Mouse (Mus musculus) stomach, embryonic 15.5 days (tissue): Measurements from ENCODE around the gene Rpl27a. TPM values are rescaled to one million over a fixed set of nuclear protein-coding genes. Genes with fewer than 3 reads are reported as not detected.

Source experiments
- ATAC-seq: fragments of 200-750 bp; cut with Nextera tagmentation; 2 replicates; pipeline ENCODE4 v1.8.0; 2017; ENCODE audit warnings: low read depth, moderate number of reproducible peaks, moderate TSS enrichment; ENCODE audit not compliant: insufficient read depth, low FRiP score
- H3K27ac ChIP-seq: fragments of 300-500 bp; sonication (generic); 2 replicates; pipeline ENCODE4 v1.5.1; 2015; ENCODE audit warnings: mild to moderate bottlenecking, inconsistent platforms
- H3K27me3 ChIP-seq: fragments of 300-500 bp; sonication (generic); replicated peaks from 2 replicates; pipeline ENCODE4 v1.6.1; 2015; ENCODE audit warnings: inconsistent platforms
- H3K36me3 ChIP-seq: fragments of 300-500 bp; sonication (generic); 2 replicates; pipeline ENCODE4 v1.6.1; 2015; ENCODE audit warnings: inconsistent platforms
- H3K4me1 ChIP-seq: fragments of 300-500 bp; sonication (generic); 2 replicates; pipeline ENCODE4 v1.6.1; 2015; ENCODE audit warnings: inconsistent platforms
- H3K4me2 ChIP-seq: fragments of 300-500 bp; sonication (generic); 2 replicates; pipeline ENCODE4 v1.6.1; 2015; ENCODE audit warnings: mild to moderate bottlenecking, inconsistent platforms
- H3K4me3 ChIP-seq: fragments of 300-500 bp; sonication (generic); replicated peaks from 2 replicates; pipeline ENCODE4 v1.5.1; 2015; ENCODE audit warnings: inconsistent platforms
- H3K9ac ChIP-seq: fragments of 300-500 bp; sonication (generic); 2 replicates; pipeline ENCODE4 v1.6.1; 2015; ENCODE audit warnings: inconsistent platforms
- H3K9me3 ChIP-seq: fragments of 300-500 bp; sonication (generic); 2 replicates; pipeline ENCODE4 v1.6.1; 2016; ENCODE audit warnings: inconsistent platforms
- WGBS: fragments of 180-500 bp; shearing (Covaris S2); methylation state at CpG from one replicate; pipeline ENCODE4 v1.1.7; 2015; 5-methylcytosine and 5-hydroxymethylcytosine counted together
- polyA plus RNA-seq: library from polyadenylated mRNA; unstranded; fragments of >200 nt; fragmentation: Nextera tagmentation; extraction: Ambion mirVana; gene quantifications from 2 replicates; pipeline ENCODE4 v1.2.1, GENCODE M21; 2015

Gene Rpl27a
- polyA plus RNA-seq, 1 experiment from 2014 or later: 130 TPM

- no peak for ATAC-seq
- Histone ChIP-seq H3K9ac (no peak overlapping the region), H3K9me3 (no peaks in the 10 kb centered on the region), H3K4me3 (no peak overlapping the region), H3K27me3 (no peaks in the 10 kb centered on the region), H3K4me2 (no peak overlapping the region), H3K27ac (no peak overlapping the region), H3K4me1 (no peaks in the 10 kb centered on the region), H3K36me3 (no peaks in the 10 kb centered on the region)
- 53% methylated on average over 2 of the region's 2 CpGs for WGBS
Observed at GRCm38 (mm10) chr7:109510799-109511198, 8.1 kb upstream of the Rpl27a start.

GRCm38 (mm10) chr7:109511838-109512237 is 7.1 kb upstream of the Rpl27a start:
- H3K4me3 ChIP-seq: no peak overlapping the region
- H3K4me2 ChIP-seq: no peak overlapping the region
- no peaks in the 10 kb centered on the region for H3K36me3 ChIP-seq
- no peak for ATAC-seq
- WGBS: 88% methylated on average over 3 of the region's 3 CpGs
- no peak overlapping the region for H3K9ac ChIP-seq
- no peak overlapping the region for H3K27ac ChIP-seq
- no peaks in the 10 kb centered on the region for H3K27me3 ChIP-seq
- no peaks in the 10 kb centered on the region for H3K4me1 ChIP-seq
- H3K9me3 ChIP-seq: no peaks in the 10 kb centered on the region

GRCm38 (mm10) chr7:109516500-109516899 is 2.4 kb upstream of the Rpl27a start:
- H3K9ac ChIP-seq: no peak overlapping the region
- WGBS: 80% methylated on average over 3 of the region's 3 CpGs
- no peak overlapping the region for H3K4me2 ChIP-seq
- H3K9me3 ChIP-seq: no peaks in the 10 kb centered on the region
- H3K4me3 ChIP-seq: no peak overlapping the region
- peaks cover 14% of the 10 kb centered on the region for H3K4me1 ChIP-seq
- H3K27ac ChIP-seq: no peak overlapping the region
- no peak for ATAC-seq
- no peaks in the 10 kb centered on the region for H3K27me3 ChIP-seq
- H3K36me3 ChIP-seq: peaks cover 4% of the 10 kb centered on the region; the same call in 1 of the 2 replicates

GRCm38 (mm10) chr7:109518036-109518681 is 788 bp upstream of the Rpl27a start:
- Histone ChIP-seq H3K36me3 (peaks cover 18% of the 10 kb centered on the region), H3K27me3 (no peaks in the 10 kb centered on the region), H3K9me3 (no peaks in the 10 kb centered on the region), H3K4me1 (peaks cover 19% of the 10 kb centered on the region), H3K27ac (peak overlapping the region; percentile 97), H3K4me2 (peak overlapping the region; percentile 63), H3K4me3 (peak overlapping the region; percentile 92), H3K9ac (peak overlapping the region; percentile 34; the same call in 1 of the 2 replicates)
- WGBS: 14% methylated on average over 10 of the region's 10 CpGs
- ATAC-seq: peak; percentile 43; the same call in 1 of the 2 replicates

- no peaks in the 10 kb centered on the region for H3K9me3 ChIP-seq
- H3K36me3 ChIP-seq: peaks cover 35% of the 10 kb centered on the region
- H3K4me3 ChIP-seq: peak overlapping the region; percentile 92
- ATAC-seq: no peak
- H3K9ac ChIP-seq: peak overlapping the region; percentile 98
- peak overlapping the region; percentile 97 for H3K27ac ChIP-seq
- peaks cover 19% of the 10 kb centered on the region for H3K4me1 ChIP-seq
- WGBS: 2% methylated on average over 10 of the region's 10 CpGs
- peak overlapping the region; percentile 84 for H3K4me2 ChIP-seq
- no peaks in the 10 kb centered on the region for H3K27me3 ChIP-seq
Observed at GRCm38 (mm10) chr7:109519936-109520335, 989 bp downstream of the Rpl27a start.

GRCm38 (mm10) chr7:109522084-109522483 is 3.1 kb downstream of the Rpl27a start:
- H3K4me3 ChIP-seq: no peak overlapping the region
- peaks cover 52% of the 10 kb centered on the region for H3K36me3 ChIP-seq
- WGBS: 76% methylated on average over 5 of the region's 5 CpGs
- no peak for ATAC-seq
- H3K9ac ChIP-seq: no peak overlapping the region
- H3K27me3 ChIP-seq: no peaks in the 10 kb centered on the region
- H3K9me3 ChIP-seq: no peaks in the 10 kb centered on the region
- H3K4me1 ChIP-seq: peaks cover 19% of the 10 kb centered on the region
- H3K4me2 ChIP-seq: no peak overlapping the region
- H3K27ac ChIP-seq: no peak overlapping the region

- H3K4me1 ChIP-seq: peaks cover 11% of the 10 kb centered on the region; the same call in 1 of the 2 replicates
- H3K36me3 ChIP-seq: peaks cover 60% of the 10 kb centered on the region
- no peak overlapping the region for H3K4me2 ChIP-seq
- no peak overlapping the region for H3K4me3 ChIP-seq
- no peak overlapping the region for H3K9ac ChIP-seq
- no peaks in the 10 kb centered on the region for H3K27me3 ChIP-seq
- 63% methylated on average over 2 of the region's 2 CpGs for WGBS
- H3K27ac ChIP-seq: no peak overlapping the region
- no peaks in the 10 kb centered on the region for H3K9me3 ChIP-seq
- no peak for ATAC-seq
Observed at GRCm38 (mm10) chr7:109523304-109523703, 4.4 kb downstream of the Rpl27a start.

- Histone ChIP-seq H3K4me1 (peaks cover 11% of the 10 kb centered on the region; the same call in 1 of the 2 replicates), H3K36me3 (peaks cover 61% of the 10 kb centered on the region), H3K27ac (no peak overlapping the region), H3K4me3 (no peak overlapping the region), H3K9ac (no peak overlapping the region), H3K9me3 (no peaks in the 10 kb centered on the region), H3K4me2 (no peak overlapping the region), H3K27me3 (no peaks in the 10 kb centered on the region)
- 65% methylated on average over 6 of the region's 6 CpGs for WGBS
- no peak for ATAC-seq
Observed at GRCm38 (mm10) chr7:109523741-109524441, 4.9 kb downstream of the Rpl27a start.

- H3K36me3 ChIP-seq: peaks cover 65% of the 10 kb centered on the region
- no peak overlapping the region for H3K4me2 ChIP-seq
- H3K27me3 ChIP-seq: no peaks in the 10 kb centered on the region
- H3K27ac ChIP-seq: no peak overlapping the region
- ATAC-seq: no peak
- H3K4me1 ChIP-seq: peaks cover 11% of the 10 kb centered on the region; the same call in 1 of the 2 replicates
- no peak overlapping the region for H3K4me3 ChIP-seq
- H3K9ac ChIP-seq: no peak overlapping the region
- H3K9me3 ChIP-seq: no peaks in the 10 kb centered on the region
Observed at GRCm38 (mm10) chr7:109524442-109524744, 5.4 kb downstream of the Rpl27a start.

GRCm38 (mm10) chr7:109524763-109525162 is 5.8 kb downstream of the Rpl27a start:
- Histone ChIP-seq H3K4me2 (no peak overlapping the region), H3K27me3 (no peaks in the 10 kb centered on the region), H3K4me3 (no peak overlapping the region), H3K9ac (no peak overlapping the region), H3K36me3 (peaks cover 65% of the 10 kb centered on the region), H3K4me1 (peaks cover 10% of the 10 kb centered on the region; the same call in 1 of the 2 replicates), H3K9me3 (no peaks in the 10 kb centered on the region), H3K27ac (no peak overlapping the region)
- no peak for ATAC-seq
- 72% methylated on average over 3 of the region's 3 CpGs for WGBS

- Histone ChIP-seq H3K4me1 (peaks cover 6% of the 10 kb centered on the region; the same call in 1 of the 2 replicates), H3K4me3 (no peak overlapping the region), H3K27me3 (no peaks in the 10 kb centered on the region), H3K9ac (no peak overlapping the region), H3K4me2 (no peak overlapping the region), H3K27ac (0 out of 2 replicates have a peak overlapping the region, but pooled peaks have one; percentile 0), H3K36me3 (peaks cover 65% of the 10 kb centered on the region), H3K9me3 (no peaks in the 10 kb centered on the region)
- ATAC-seq: no peak
- WGBS: 68% methylated on average over 16 of the region's 16 CpGs
Observed at GRCm38 (mm10) chr7:109525740-109526663, 7.1 kb downstream of the Rpl27a start.
